Mouse (Mus musculus): ENCODE measurements around the gene Sdsl. TPM values are rescaled to one million over a fixed set of nuclear protein-coding genes. Genes with fewer than 3 reads are reported as not detected.

Gene Sdsl
- total RNA-seq, 2 experiments from 2014 or later = 7.9 to 8.5 TPM

DNA sequence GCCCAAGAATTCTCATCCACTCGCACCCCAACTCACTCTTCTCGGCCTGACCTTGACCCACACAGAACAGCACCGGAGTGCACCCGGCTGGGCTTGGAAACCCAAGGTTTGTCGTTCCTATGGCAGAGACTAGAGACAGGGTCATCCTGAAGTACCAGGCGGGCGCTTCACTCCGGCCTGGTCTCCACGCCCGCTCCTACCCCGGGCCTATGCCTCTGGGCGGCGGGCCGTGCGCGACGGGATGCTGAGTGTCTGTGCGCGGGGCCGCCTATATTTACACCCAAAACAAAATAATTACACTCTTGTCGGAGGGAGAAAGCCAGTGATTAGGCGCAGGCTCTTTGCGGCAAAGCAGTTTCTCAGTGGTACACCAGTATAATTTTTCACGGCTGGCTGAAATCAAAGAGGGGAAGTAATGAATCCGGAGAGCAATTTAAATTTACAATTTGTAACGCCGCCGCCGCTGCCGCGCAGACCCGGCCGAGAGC is 45.1 kb downstream of the Sdsl start:
- no peak overlapping the region for H3K27ac ChIP-seq
- DNase-seq (ENCODE audit: low spot score in 2 of 2) = no peak
- no peak for TF ChIP-seq CTCF (conservative IDR thresholded peaks at IDR 0.05)
- no peak overlapping the region for H3K4me3 ChIP-seq

- no peak overlapping the region for H3K27ac ChIP-seq
- DNase-seq (ENCODE audit: low spot score in 2 of 2) = no peak
- no peak for TF ChIP-seq CTCF (conservative IDR thresholded peaks at IDR 0.05)
- H3K4me3 ChIP-seq = no peak overlapping the region
These were observed 46.0 kb downstream of the Sdsl start for GRCm38 (mm10) chr5:120426572-120426971.

- DNase-seq (ENCODE audit: low spot score in 2 of 2) = no peak
- Histone ChIP-seq H3K27ac (no peak overlapping the region), H3K4me3 (no peak overlapping the region)
- no peak for TF ChIP-seq CTCF (conservative IDR thresholded peaks at IDR 0.05)
These were observed 46.9 kb downstream of the Sdsl start for GRCm38 (mm10) chr5:120425711-120426110.

GRCm38 (mm10) chr5:120424657-120425056 is 48.0 kb downstream of the Sdsl start:
- TF ChIP-seq CTCF (conservative IDR thresholded peaks at IDR 0.05) = no peak
- DNase-seq (ENCODE audit: low spot score in 2 of 2) = no peak
- no peak overlapping the region for H3K27ac ChIP-seq
- no peak overlapping the region for H3K4me3 ChIP-seq

- Histone ChIP-seq H3K27ac (no peak overlapping the region), H3K4me3 (no peak overlapping the region)
- DNase-seq (ENCODE audit: low spot score in 2 of 2) = no peak
- no peak for TF ChIP-seq CTCF (conservative IDR thresholded peaks at IDR 0.05)
These were observed 48.6 kb downstream of the Sdsl start for GRCm38 (mm10) chr5:120424039-120424438.

DNA sequence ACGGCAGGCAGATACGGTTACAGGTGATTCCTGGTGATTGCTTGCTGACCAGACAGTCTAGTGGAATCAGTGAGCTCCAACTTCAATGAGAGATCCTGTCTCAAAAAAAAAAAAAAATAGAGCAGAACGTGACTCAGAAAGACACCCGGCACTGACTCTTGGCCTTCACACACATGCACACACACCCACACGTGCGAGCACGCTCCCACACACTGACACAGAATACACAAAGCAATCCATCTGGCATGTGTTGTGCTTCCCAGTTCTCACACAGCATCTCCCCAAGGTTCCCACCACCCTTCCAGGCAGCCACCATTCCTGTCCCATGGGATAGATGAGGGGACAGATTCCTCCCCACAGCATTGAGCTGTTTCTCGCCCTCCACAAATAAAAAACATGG is 52.5 kb downstream of the Sdsl start:
- DNase-seq (ENCODE audit: low spot score in 2 of 2) = peak; percentile 23 to 42
- Histone ChIP-seq H3K27ac (no peak overlapping the region), H3K4me3 (no peak overlapping the region)
- TF ChIP-seq CTCF (conservative IDR thresholded peaks at IDR 0.05) = no peak

DNA sequence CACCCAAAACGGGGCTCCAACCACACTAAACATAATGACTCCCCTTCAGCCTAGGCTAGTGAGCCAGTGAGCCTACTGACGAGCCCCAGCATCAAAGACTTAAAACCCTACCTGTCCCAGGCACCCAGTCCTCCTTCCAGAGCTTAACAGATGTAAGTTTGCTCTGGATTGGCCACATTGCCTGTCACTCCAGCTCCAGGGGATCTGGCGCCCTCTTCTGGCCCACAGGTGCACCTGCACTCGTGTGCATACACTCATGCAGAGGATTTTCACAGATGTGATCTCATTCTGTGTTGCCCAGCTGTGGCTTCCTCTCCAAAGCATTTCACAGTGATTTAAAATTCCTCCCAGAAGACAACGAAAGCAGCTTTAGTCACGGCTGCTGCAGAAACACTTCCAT is 59.2 kb downstream of the Sdsl start:
- DNase-seq (ENCODE audit: low spot score in 2 of 2) = no peak
- peak; percentile 63 for TF ChIP-seq CTCF (conservative IDR thresholded peaks at IDR 0.05)
- Histone ChIP-seq H3K4me3 (no peak overlapping the region), H3K27ac (no peak overlapping the region)

DNA sequence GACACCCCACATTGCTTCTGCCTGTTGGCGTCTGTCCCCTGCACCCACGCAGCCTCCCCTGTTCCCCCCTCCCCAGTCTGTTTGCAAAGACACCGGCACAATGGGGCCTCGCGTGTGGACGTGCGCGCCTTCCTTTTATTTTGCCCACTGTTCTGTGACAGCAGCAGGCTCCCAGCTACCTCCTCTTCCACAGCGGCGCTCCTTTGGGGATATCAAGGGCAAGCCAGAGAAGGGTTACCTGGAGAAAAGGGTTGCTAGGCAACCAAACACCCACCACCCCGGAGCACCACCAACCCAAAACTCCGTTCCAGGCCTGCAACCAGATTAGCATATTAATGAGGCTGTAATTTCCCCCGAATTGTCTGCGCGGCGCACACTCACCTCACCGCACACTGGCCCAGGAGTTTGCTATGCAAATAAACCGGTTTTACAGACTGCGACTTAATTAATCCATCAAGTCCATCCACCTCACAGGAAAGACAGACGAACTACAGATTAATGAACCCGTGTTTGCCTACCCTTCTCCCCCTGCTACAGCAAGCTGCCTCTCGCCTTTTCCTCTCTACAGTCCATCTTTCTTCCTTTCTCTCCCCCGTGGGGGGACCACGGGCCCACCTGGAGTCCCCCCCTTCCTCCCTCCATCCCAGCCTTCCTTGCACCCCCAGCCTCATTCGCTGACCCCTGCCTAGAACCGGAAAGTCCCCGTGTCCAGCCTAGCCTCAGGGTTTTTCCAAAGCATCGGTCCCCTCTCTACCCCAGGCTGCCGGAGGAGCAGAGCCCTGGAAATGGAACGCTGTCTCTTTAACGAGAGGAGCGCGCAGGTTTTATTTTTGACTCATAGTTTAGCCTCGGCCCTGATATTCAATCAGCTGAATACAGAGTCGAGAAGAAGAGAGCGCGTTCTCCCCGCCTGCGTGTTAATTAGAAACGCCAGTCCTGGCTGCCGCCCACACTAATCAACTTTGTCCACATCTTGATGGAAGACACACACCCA is 62.9 kb downstream of the Sdsl start:
- peak; percentile 51 to 53 for DNase-seq (ENCODE audit: low spot score in 2 of 2)
- Histone ChIP-seq H3K27ac (peak overlapping the region; percentile 57; the same call in 1 of the 2 replicates), H3K4me3 (peak overlapping the region; percentile 51)
- TF ChIP-seq CTCF (conservative IDR thresholded peaks at IDR 0.05) = no peak

DNA sequence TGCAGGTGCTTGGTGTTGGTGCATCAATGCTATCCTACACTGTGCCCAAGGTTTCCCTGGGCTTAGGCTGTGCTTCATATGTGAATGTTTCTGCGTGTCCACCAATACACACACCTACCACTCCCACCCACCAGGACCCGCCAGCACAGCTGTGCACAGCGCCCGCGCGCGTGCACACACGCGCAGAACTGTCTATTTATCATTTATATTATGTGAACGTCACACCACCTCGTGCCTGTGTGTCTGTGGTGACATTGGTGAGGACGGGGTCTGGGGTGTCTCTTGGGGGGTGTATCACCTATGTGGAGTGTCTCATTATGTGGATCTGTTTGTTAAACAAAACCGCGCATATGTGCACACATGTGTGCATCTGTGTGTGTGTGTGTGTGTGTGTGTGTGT is 63.7 kb downstream of the Sdsl start:
- H3K4me3 ChIP-seq = no peak overlapping the region
- no peak overlapping the region for H3K27ac ChIP-seq
- DNase-seq (ENCODE audit: low spot score in 2 of 2) = no peak
- no peak for TF ChIP-seq CTCF (conservative IDR thresholded peaks at IDR 0.05)

Other genes with a start within 250 kb of the Sdsl start
- gene Lhx5, start 41.1 kb downstream of the Sdsl start, total RNA-seq (2021) = under 1 TPM in 1 of 2 experiments, not detected in 1; 0.36 TPM
- gene Sds, start 3.7 kb upstream of the Sdsl start, total RNA-seq (2021) = under 1 TPM in 1 of 2 experiments, not detected in 1; 0.31 TPM
- gene Plbd2, start 30.8 kb upstream of the Sdsl start, total RNA-seq (2021) = 10 to 100 TPM; 62.6 to 66.0 TPM
- 10 to 100 TPM in 1 of 2 experiments, 1 to 10 TPM in 1; 8.7 to 12.1 TPM for gene Slc8b1, start 38.4 kb upstream of the Sdsl start, total RNA-seq (2021)
- 10 to 100 TPM; 34.8 to 40.8 TPM for gene Tpcn1, start 115.9 kb upstream of the Sdsl start, total RNA-seq (2021)
- gene Iqcd, start 116.2 kb upstream of the Sdsl start, total RNA-seq (2021) = 1 to 10 TPM in 1 of 2 experiments, under 1 TPM in 1; 1.00 to 1.2 TPM
- gene Rita1, start 139.8 kb upstream of the Sdsl start, total RNA-seq (2021) = 10 to 100 TPM; 23.7 to 28.0 TPM
- gene Ddx54, start 139.9 kb upstream of the Sdsl start, total RNA-seq (2021) = 10 to 100 TPM; 36.8 to 37.2 TPM
- under 1 TPM in 1 of 2 experiments, not detected in 1; 0.39 TPM for gene Cfap73, start 161.4 kb upstream of the Sdsl start, total RNA-seq (2021)
- 10 to 100 TPM; 91.9 to 96.6 TPM for gene Rasal1, start 176.0 kb upstream of the Sdsl start, total RNA-seq (2021)
- gene Dtx1, start 239.1 kb upstream of the Sdsl start, total RNA-seq (2021) = 10 to 100 TPM; 70.9 to 73.9 TPM

Measured in layer of hippocampus, adult 2 months (tissue).